Mouse (Mus musculus): ENCODE data around the gene Ccl22. TPM values are rescaled to one million over a fixed set of nuclear protein-coding genes. Genes with fewer than 3 reads are reported as not detected.

Ccl22 gene
- total RNA-seq, 1 experiment: 6.1 TPM

GRCm38 (mm10) chr8:94770945-94771344 lies 25.6 kb downstream of the Ccl22 start:
- in situ Hi-C loops (cut with MboI; ENCODE audit: low sequenced_read_pairs in 2 of 2, unreplicated experiment in 2 of 2): no loop called here

GRCm38 (mm10) chr8:94771941-94772670 lies 26.7 kb downstream of the Ccl22 start, which contains the start of gene Cx3cl1:
Gene Cx3cl1, plus strand, starts transcription at chr8:94772009.
- H3K36me3 ChIP-seq (ENCODE audit: control insufficient read depth, insufficient read depth, low read length, poor library complexity, severe bottlenecking): no peaks in the 10 kb centered on the region
- peak; percentile 62 for DNase-seq (ENCODE audit: low read depth, low spot score)
- H3K9ac ChIP-seq (ENCODE audit: insufficient read depth, low read depth, low read length, poor library complexity, severe bottlenecking): peak within 1 kb of the TSS; percentile 43
- H3K4me3 ChIP-seq (ENCODE audit: insufficient read depth in 1 of 2, low read depth in 1 of 2, low read length in 2 of 2, poor library complexity in 1 of 2, severe bottlenecking in 1 of 2): peak within 1 kb of the TSS; percentile 52 to 69
- TF ChIP-seq ZC3H11A (IDR thresholded peaks at IDR 0.05; ENCODE audit: borderline replicate concordance, low read depth, low read length): no peak
- no peak for TF ChIP-seq ZNF384 (IDR thresholded peaks at IDR 0.05; ENCODE audit: low read depth, low read length)
- no peak for TF ChIP-seq MAFK (IDR thresholded peaks at IDR 0.05; ENCODE audit: insufficient read depth, low read depth, low read length)
- in situ Hi-C loops (cut with MboI; ENCODE audit: low sequenced_read_pairs in 2 of 2, unreplicated experiment in 2 of 2): no loop called here
- no peak within 1 kb of the TSS for H3K27ac ChIP-seq (ENCODE audit: insufficient read depth, low read depth, low read length, poor library complexity, severe bottlenecking)
- peaks cover 0 to 4% of the 10 kb centered on the region in 2 experiments; a peak in 1 of 4 replicates for H3K4me1 ChIP-seq (ENCODE audit: control insufficient read depth in 2 of 2, insufficient read depth in 2 of 2, low read length in 2 of 2, poor library complexity in 1 of 2)
- H3K9me3 ChIP-seq (ENCODE audit: control insufficient read depth, insufficient read depth, low read depth, low read length): no peaks in the 10 kb centered on the region

More at GRCm38 (mm10) chr8:94770945-94771344, 25.6 kb downstream of the Ccl22 start:
- no peak overlapping the region for H3K4me3 ChIP-seq (ENCODE audit: insufficient read depth in 1 of 2, low read depth in 1 of 2, low read length in 2 of 2, poor library complexity in 1 of 2, severe bottlenecking in 1 of 2)
- no peaks in the 10 kb centered on the region for H3K9me3 ChIP-seq (ENCODE audit: control insufficient read depth, insufficient read depth, low read depth, low read length)
- TF ChIP-seq ZNF384 (IDR thresholded peaks at IDR 0.05; ENCODE audit: low read depth, low read length): no peak
- no peak for TF ChIP-seq HCFC1 (IDR thresholded peaks at IDR 0.05; ENCODE audit: borderline replicate concordance, insufficient read depth, low read length)
- TF ChIP-seq CHD2 (IDR thresholded peaks at IDR 0.05; ENCODE audit: low read depth, low read length): no peak
- no peak for TF ChIP-seq ZC3H11A (IDR thresholded peaks at IDR 0.05; ENCODE audit: borderline replicate concordance, low read depth, low read length)
- no peak for TF ChIP-seq MAFK (IDR thresholded peaks at IDR 0.05; ENCODE audit: insufficient read depth, low read depth, low read length)
- peaks cover 0 to 4% of the 10 kb centered on the region in 2 experiments; a peak in 1 of 4 replicates for H3K4me1 ChIP-seq (ENCODE audit: control insufficient read depth in 2 of 2, insufficient read depth in 2 of 2, low read length in 2 of 2, poor library complexity in 1 of 2)
- no peak overlapping the region for H3K27ac ChIP-seq (ENCODE audit: insufficient read depth, low read depth, low read length, poor library complexity, severe bottlenecking)
- H3K9ac ChIP-seq (ENCODE audit: insufficient read depth, low read depth, low read length, poor library complexity, severe bottlenecking): no peak overlapping the region
- H3K36me3 ChIP-seq (ENCODE audit: control insufficient read depth, insufficient read depth, low read length, poor library complexity, severe bottlenecking): no peaks in the 10 kb centered on the region
- DNase-seq (ENCODE audit: low read depth, low spot score): no peak

DNA sequence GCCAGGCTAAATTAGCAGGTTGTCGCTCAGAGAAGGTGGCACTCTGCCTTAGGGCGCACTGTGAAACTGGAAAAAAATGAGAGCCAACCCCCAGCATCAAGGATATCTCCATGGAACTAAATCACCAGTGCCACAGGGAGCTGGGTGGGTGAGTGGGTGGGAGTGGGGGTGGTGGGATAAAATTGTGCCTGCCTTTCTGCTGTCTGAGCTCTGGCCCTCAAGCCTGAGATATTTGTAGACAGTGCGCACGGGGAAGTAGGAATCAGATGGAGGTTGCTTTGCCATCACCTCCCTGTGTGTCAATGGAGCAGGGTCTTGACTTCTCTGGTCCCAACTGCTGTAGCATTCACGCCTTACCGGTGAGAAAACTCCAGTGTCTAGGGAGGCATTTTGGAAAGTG lies 27.7 kb downstream of the Ccl22 start:
- in situ Hi-C loops (cut with MboI; ENCODE audit: low sequenced_read_pairs in 2 of 2, unreplicated experiment in 2 of 2): no loop called here
- H3K4me3 ChIP-seq (ENCODE audit: insufficient read depth in 1 of 2, low read depth in 1 of 2, low read length in 2 of 2, poor library complexity in 1 of 2, severe bottlenecking in 1 of 2): no peak overlapping the region
- no peak overlapping the region for H3K9ac ChIP-seq (ENCODE audit: insufficient read depth, low read depth, low read length, poor library complexity, severe bottlenecking)
- DNase-seq (ENCODE audit: low read depth, low spot score): no peak
- peaks cover 0 to 4% of the 10 kb centered on the region in 2 experiments; a peak in 1 of 4 replicates for H3K4me1 ChIP-seq (ENCODE audit: control insufficient read depth in 2 of 2, insufficient read depth in 2 of 2, low read length in 2 of 2, poor library complexity in 1 of 2)
- H3K36me3 ChIP-seq (ENCODE audit: control insufficient read depth, insufficient read depth, low read length, poor library complexity, severe bottlenecking): no peaks in the 10 kb centered on the region
- no peak overlapping the region for H3K27ac ChIP-seq (ENCODE audit: insufficient read depth, low read depth, low read length, poor library complexity, severe bottlenecking)
- H3K9me3 ChIP-seq (ENCODE audit: control insufficient read depth, insufficient read depth, low read depth, low read length): no peaks in the 10 kb centered on the region
- no peak for TF ChIP-seq ZNF384 (IDR thresholded peaks at IDR 0.05; ENCODE audit: low read depth, low read length)

DNA sequence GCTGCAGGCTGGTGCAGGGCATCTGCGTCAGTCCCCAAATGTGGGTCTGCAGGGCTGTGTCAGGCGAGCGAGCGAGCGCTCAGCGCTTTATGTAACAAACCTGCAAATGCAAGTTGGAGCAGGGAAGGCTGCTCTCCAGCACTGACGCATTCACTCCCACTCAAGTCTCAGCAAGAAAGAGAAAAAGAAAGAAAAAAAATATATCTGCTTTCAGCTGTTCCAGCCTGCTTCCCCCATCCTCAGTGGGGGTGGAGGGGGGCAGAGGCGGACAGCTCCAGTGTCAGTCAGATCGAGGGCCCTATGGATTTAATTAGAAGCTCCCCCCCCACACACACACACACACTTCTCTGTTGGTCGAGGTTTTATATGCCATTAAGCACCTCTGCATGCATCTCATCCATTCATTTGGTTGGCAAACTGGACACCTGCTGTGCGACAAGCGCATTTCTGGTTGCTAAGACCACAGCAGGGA lies 28.3 kb downstream of the Ccl22 start:
- H3K27ac ChIP-seq (ENCODE audit: insufficient read depth, low read depth, low read length, poor library complexity, severe bottlenecking): no peak overlapping the region
- H3K4me1 ChIP-seq (ENCODE audit: control insufficient read depth in 2 of 2, insufficient read depth in 2 of 2, low read length in 2 of 2, poor library complexity in 1 of 2): peaks cover 0 to 4% of the 10 kb centered on the region in 2 experiments; a peak in 1 of 4 replicates
- in situ Hi-C loops (cut with MboI; ENCODE audit: low sequenced_read_pairs in 2 of 2, unreplicated experiment in 2 of 2): no loop called here
- no peaks in the 10 kb centered on the region for H3K9me3 ChIP-seq (ENCODE audit: control insufficient read depth, insufficient read depth, low read depth, low read length)
- H3K9ac ChIP-seq (ENCODE audit: insufficient read depth, low read depth, low read length, poor library complexity, severe bottlenecking): no peak overlapping the region
- H3K36me3 ChIP-seq (ENCODE audit: control insufficient read depth, insufficient read depth, low read length, poor library complexity, severe bottlenecking): no peaks in the 10 kb centered on the region
- no peak for DNase-seq (ENCODE audit: low read depth, low spot score)
- H3K4me3 ChIP-seq (ENCODE audit: insufficient read depth in 1 of 2, low read depth in 1 of 2, low read length in 2 of 2, poor library complexity in 1 of 2, severe bottlenecking in 1 of 2): no peak overlapping the region
- TF ChIP-seq ZNF384 (IDR thresholded peaks at IDR 0.05; ENCODE audit: low read depth, low read length): no peak
- no peak for TF ChIP-seq ZC3H11A (IDR thresholded peaks at IDR 0.05; ENCODE audit: borderline replicate concordance, low read depth, low read length)
- TF ChIP-seq CHD2 (IDR thresholded peaks at IDR 0.05; ENCODE audit: low read depth, low read length): no peak
- no peak for TF ChIP-seq HCFC1 (IDR thresholded peaks at IDR 0.05; ENCODE audit: borderline replicate concordance, insufficient read depth, low read length)
- TF ChIP-seq MAFK (IDR thresholded peaks at IDR 0.05; ENCODE audit: insufficient read depth, low read depth, low read length): no peak

All from ES-E14 (cell line).